Mouse (Mus musculus) thymus, adult 2 months (tissue): ENCODE data around the gene Tnfrsf12a.

Experiments used
- CTCF ChIP-seq: fragments of 200-500 bp; IDR thresholded peaks from 2 replicates; pipeline ENCODE4 v1.5.1; 2012; ENCODE audit warnings: mild to moderate bottlenecking, control low read depth, low read length, moderate library complexity, borderline replicate concordance; ENCODE audit not compliant: control insufficient read depth, poor library complexity, insufficient read depth; ENCODE audit errors: extremely low read depth
- POLR2A ChIP-seq: fragments of 200-500 bp; IDR thresholded peaks from 2 replicates; pipeline ENCODE4 v1.6.1; 2012; ENCODE audit warnings: mild to moderate bottlenecking, low read length, control low read depth, moderate library complexity; ENCODE audit not compliant: control insufficient read depth, poor library complexity, insufficient read depth; ENCODE audit errors: extremely low read depth

GRCm38 (mm10) chr17:23660876-23661200 is 16.4 kb downstream of the Tnfrsf12a start:
- TF ChIP-seq CTCF (no peak), POLR2A (no peak)
